Mouse (Mus musculus): ENCODE measurements at regions not wholly inside any gene's neighbourhood (a gene's known extent, or its start where the extent isn't known, plus 50 kb on each side); places are given as distances from the start of the nearest gene placed in this dataset.

- TF ChIP-seq MAX (IDR thresholded peaks at IDR 0.05; ENCODE audit: low read depth) (no peak), POLR2AphosphoS2 (IDR thresholded peaks at IDR 0.05; ENCODE audit: insufficient read length, low read depth) (no peak), POLR2A (IDR thresholded peaks at IDR 0.05; ENCODE audit: insufficient read length, low read depth) (no peak), E2F4 (IDR thresholded peaks at IDR 0.05; ENCODE audit: insufficient read depth) (no peak)
These were observed 473.1 kb upstream of the Arid1b start for GRCm38 (mm10) chr17:4521031-4521430.
